Mouse (Mus musculus) liver, embryonic 14.5 days (tissue): Measurements from ENCODE around the gene Actn2. TPM values are rescaled to one million over a fixed set of nuclear protein-coding genes. Genes with fewer than 3 reads are reported as not detected.

Source experiments
- ATAC-seq: fragments of 200-750 bp; cut with Nextera tagmentation; 2 replicates; pipeline ENCODE4 v1.8.0; 2017; ENCODE audit warnings: moderate number of reproducible peaks, mild to moderate bottlenecking, moderate library complexity; ENCODE audit not compliant: insufficient read depth
- DNase-seq, 3 experiments: peaks; one replicate each; pipeline ENCODE4 v3.0.0-alpha.2; 2012 to 2013; ENCODE audit warnings: low read depth in 3 of 3, low spot score in 3 of 3
- H3K27ac ChIP-seq: fragments of 300-500 bp; sonication (generic); 2 replicates; pipeline ENCODE4 v1.5.1; 2014; ENCODE audit warnings: moderate library complexity, mild to moderate bottlenecking, control low read depth, inconsistent platforms
- H3K27me3 ChIP-seq: fragments of 300-500 bp; sonication (generic); 2 replicates; pipeline ENCODE4 v1.6.1; 2014; ENCODE audit warnings: mild to moderate bottlenecking, low read length, moderate library complexity; ENCODE audit not compliant: control insufficient read depth, insufficient read depth
- H3K36me3 ChIP-seq: fragments of 300-500 bp; sonication (generic); replicated peaks from 2 replicates; pipeline ENCODE4 v1.6.1; 2014; ENCODE audit warnings: low read depth; ENCODE audit not compliant: control insufficient read depth, insufficient read depth
- H3K4me1 ChIP-seq, 2 experiments: fragments of 200-500 bp in 1 of 2; fragments of 300-500 bp in 1 of 2; sonication (generic) in 1 of 2; replicated peaks; 2 replicates each; pipeline ENCODE4 v1.6.1; 2012 to 2014; ENCODE audit warnings: antibody characterized with exemption in 1 of 2, inconsistent platforms in 1 of 2, low read length in 1 of 2; ENCODE audit not compliant: control insufficient read depth in 2 of 2, insufficient read depth in 2 of 2
- H3K4me2 ChIP-seq: fragments of 300-500 bp; sonication (generic); 2 replicates; pipeline ENCODE4 v1.6.1; 2014; ENCODE audit warnings: low read depth, mild to moderate bottlenecking, control low read depth, moderate library complexity
- H3K4me3 ChIP-seq, 2 experiments: fragments of 200-500 bp in 1 of 2; fragments of 300-500 bp in 1 of 2; sonication (generic) in 1 of 2; 2 replicates each; pipeline ENCODE4 v1.5.1; 2012 to 2014; ENCODE audit warnings: low read depth in 2 of 2, low read length in 2 of 2, mild to moderate bottlenecking in 2 of 2, control low read depth in 1 of 2, inconsistent platforms in 1 of 2, moderate library complexity in 1 of 2; ENCODE audit not compliant: insufficient read depth in 1 of 2
- H3K9ac ChIP-seq: fragments of 300-500 bp; sonication (generic); replicated peaks from 2 replicates; pipeline ENCODE4 v1.6.1; 2014; ENCODE audit warnings: mild to moderate bottlenecking, control low read depth, moderate library complexity
- H3K9me3 ChIP-seq: fragments of 300-500 bp; sonication (generic); 2 replicates; pipeline ENCODE4 v1.6.1; 2016; ENCODE audit warnings: low read length, mixed read lengths; ENCODE audit not compliant: control insufficient read depth
- CTCF ChIP-seq: IDR thresholded peaks from 2 replicates; pipeline ENCODE4 v1.5.1; 2016; ENCODE audit warnings: antibody characterized with exemption, low read depth, control low read depth
- EP300 ChIP-seq: IDR thresholded peaks from 2 replicates; pipeline ENCODE4 v1.6.1; 2016; ENCODE audit warnings: antibody characterized with exemption, low read depth
- WGBS: fragments of 180-500 bp; shearing (Covaris S2); extraction: QIAGEN DNeasy Blood & Tissue Kit; methylation state at CpG from one replicate; pipeline ENCODE4 v1.1.7; 2014; ENCODE audit not compliant: insufficient replicate concordance; 5-methylcytosine and 5-hydroxymethylcytosine counted together
- polyA plus RNA-seq, 2 experiments: library from polyadenylated mRNA; depleted of rRNA in 1 of 2; stranded (reverse) in 1 of 2; unstranded in 1 of 2; fragments of >200 nt; fragmentation: Nextera tagmentation in 1 of 2; extraction: Ambion mirVana in 1 of 2; gene quantifications; 2 replicates each; pipeline versions ENCODE4 v1.2.1 to v1.2.3; 2012 to 2014

The Actn2 gene
- polyA plus RNA-seq, 2 experiments, result 0.16 to 0.37 TPM

DNA sequence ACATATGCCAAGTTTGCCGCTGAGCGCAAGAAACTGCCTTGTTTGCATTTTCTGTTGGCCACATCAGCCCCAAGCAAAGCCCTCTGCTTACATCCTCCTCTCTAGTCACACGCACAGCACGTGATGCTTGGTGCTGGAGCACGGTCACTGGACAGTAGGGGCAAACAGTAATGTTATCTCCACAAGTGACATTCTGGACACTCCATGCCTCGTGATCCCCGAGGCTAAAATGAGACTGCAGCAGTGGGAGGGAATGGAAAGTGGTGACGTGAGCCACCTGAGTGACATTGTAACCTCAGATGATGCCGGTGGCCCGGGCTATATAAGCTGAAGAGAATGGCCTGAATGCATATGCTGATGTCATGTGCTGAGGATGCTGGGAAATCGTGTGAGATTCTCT, 29.4 kb upstream of the Actn2 start:
- Histone ChIP-seq H3K4me3 (no peak overlapping the region), H3K27me3 (no peaks in the 10 kb centered on the region), H3K4me2 (no peak overlapping the region), H3K9ac (no peak overlapping the region), H3K9me3 (no peaks in the 10 kb centered on the region), H3K36me3 (no peaks in the 10 kb centered on the region), H3K4me1 (no peaks in the 10 kb centered on the region), H3K27ac (no peak overlapping the region)
- TF ChIP-seq EP300, result no peak
- TF ChIP-seq CTCF, result no peak
- ATAC-seq, result no peak
- no peak for DNase-seq
- 62% methylated on average over 11 of the region's 11 CpGs for WGBS

DNA sequence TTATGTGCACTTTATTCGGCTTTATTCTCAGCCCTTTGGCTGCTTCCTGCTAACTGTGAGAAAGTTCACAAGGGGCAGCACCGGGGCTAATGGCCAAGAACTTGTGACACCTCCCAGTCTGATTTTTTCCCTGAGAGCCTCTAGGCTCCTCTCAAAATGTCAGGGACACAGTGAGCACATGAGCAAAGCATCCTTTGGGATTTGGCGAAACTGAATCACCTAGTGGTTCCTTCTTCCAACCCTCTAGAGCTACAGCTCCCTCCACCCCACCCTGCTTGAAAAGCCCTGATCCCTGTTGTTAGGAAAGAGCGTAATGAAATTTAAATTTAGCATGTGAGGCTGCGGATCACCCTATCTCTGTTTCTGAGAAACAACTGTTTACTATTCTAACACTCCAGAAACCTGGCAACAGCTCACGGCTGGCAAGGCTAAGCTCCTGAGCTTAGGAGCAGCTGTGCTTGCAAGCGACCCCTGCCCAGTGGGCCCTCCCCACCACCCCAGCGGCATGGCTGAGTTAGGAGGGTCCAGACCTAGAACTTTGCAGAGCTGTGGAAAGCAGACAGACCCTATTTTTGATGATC, 28.6 kb upstream of the Actn2 start:
- DNase-seq (no peak), ATAC-seq (no peak)
- no peak for TF ChIP-seq EP300
- no peak for TF ChIP-seq CTCF
- no peak overlapping the region for H3K4me2 ChIP-seq
- no peaks in the 10 kb centered on the region for H3K27me3 ChIP-seq
- 44% methylated on average over 8 of the region's 8 CpGs for WGBS
- H3K36me3 ChIP-seq, result no peaks in the 10 kb centered on the region
- H3K27ac ChIP-seq, result no peak overlapping the region
- no peaks in the 10 kb centered on the region for H3K9me3 ChIP-seq
- H3K4me3 ChIP-seq, result no peak overlapping the region
- H3K4me1 ChIP-seq, result no peaks in the 10 kb centered on the region
- H3K9ac ChIP-seq, result no peak overlapping the region

DNA sequence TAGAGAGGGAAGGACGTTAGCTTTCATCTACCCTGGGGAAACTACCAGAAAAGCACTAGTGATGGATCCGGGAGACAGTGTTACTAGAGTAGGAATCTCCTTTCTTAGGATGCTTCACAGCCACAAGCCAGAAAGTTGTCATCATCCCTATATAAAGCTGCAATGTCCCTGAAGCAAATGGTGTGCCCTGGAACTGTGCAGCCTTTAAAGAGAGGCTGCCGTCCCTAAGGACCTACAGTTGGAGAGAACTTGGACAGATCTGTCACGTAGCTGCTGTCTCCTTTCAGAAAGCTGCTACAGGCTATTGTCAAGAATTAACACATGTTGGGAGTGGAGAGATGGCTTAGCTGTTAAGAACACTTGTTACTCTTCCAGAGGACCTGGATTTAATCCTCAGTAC, 20.9 kb upstream of the Actn2 start:
- Histone ChIP-seq H3K36me3 (no peaks in the 10 kb centered on the region), H3K27me3 (no peaks in the 10 kb centered on the region), H3K9me3 (no peaks in the 10 kb centered on the region), H3K9ac (no peak overlapping the region), H3K4me3 (no peak overlapping the region), H3K4me1 (no peaks in the 10 kb centered on the region), H3K27ac (no peak overlapping the region), H3K4me2 (no peak overlapping the region)
- ATAC-seq (no peak), DNase-seq (no peak)
- no peak for TF ChIP-seq CTCF
- TF ChIP-seq EP300, result no peak
- 57% methylated on average over 4 of the region's 4 CpGs for WGBS

DNA sequence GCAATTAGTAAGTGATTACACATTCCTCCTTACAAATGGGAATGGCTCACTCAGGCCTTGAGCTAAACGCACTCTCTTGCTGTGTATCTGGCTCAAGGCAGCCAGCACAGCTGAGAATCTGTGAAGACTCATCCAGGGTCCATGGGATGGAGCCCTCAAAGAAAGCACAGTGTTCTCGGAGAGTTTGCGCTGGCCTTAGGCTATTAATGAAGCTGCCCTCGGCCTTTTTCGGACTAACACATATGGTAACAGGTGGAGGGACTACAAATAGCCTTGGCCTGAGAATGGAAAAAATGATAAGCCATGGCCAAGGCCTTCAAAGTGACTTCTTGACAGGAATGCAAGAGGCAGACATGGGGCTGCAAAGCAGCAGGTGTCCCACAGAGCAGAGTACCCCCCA, 17.0 kb upstream of the Actn2 start:
- Histone ChIP-seq H3K27ac (no peak overlapping the region), H3K4me3 (no peak overlapping the region), H3K9ac (no peak overlapping the region), H3K4me1 (no peaks in the 10 kb centered on the region), H3K36me3 (no peaks in the 10 kb centered on the region), H3K4me2 (no peak overlapping the region), H3K27me3 (no peaks in the 10 kb centered on the region), H3K9me3 (no peaks in the 10 kb centered on the region)
- 69% methylated on average over 5 of the region's 5 CpGs for WGBS
- TF ChIP-seq CTCF, result no peak
- TF ChIP-seq EP300, result no peak
- ATAC-seq, result no peak
- DNase-seq, result no peak

DNA sequence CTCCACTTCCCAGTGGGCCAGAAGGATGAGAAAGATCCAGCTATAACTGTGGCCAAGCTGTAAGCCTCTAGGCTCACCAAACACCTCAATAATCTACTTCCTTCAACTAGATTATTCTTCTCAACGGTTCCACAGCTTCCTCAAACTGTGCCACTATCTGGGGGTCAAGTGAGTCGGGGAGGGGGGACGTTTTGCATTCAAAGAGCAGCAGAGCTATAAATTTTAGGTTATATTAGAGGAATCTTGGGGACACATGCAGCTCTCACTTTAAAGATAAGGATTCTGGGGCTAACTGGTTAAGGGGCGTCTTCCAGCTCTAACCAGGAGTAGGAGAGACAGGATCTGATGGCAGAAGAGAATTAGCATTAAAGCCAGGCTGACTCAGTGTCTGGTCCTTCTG, 15.6 kb upstream of the Actn2 start:
- no peak overlapping the region for H3K27ac ChIP-seq
- H3K9ac ChIP-seq, result no peak overlapping the region
- 19% methylated on average over 4 of the region's 4 CpGs for WGBS
- no peak for DNase-seq
- H3K4me1 ChIP-seq, result no peaks in the 10 kb centered on the region
- H3K4me2 ChIP-seq, result no peak overlapping the region
- H3K27me3 ChIP-seq, result no peaks in the 10 kb centered on the region
- no peaks in the 10 kb centered on the region for H3K36me3 ChIP-seq
- no peak for TF ChIP-seq EP300
- no peak for ATAC-seq
- no peaks in the 10 kb centered on the region for H3K9me3 ChIP-seq
- no peak overlapping the region for H3K4me3 ChIP-seq
